Mouse (Mus musculus) G1E (cell line): Measurements from ENCODE around the gene Golga2. TPM values are rescaled to one million over a fixed set of nuclear protein-coding genes. Genes with fewer than 3 reads are reported as not detected.

Source experiments
- ATAC-seq: 2 replicates; pipeline ENCODE4 v1.8.0; 2016; ENCODE audit warnings: mild to moderate bottlenecking; ENCODE audit not compliant: insufficient number of reproducible peaks, poor library complexity, low FRiP score, severe bottlenecking; ENCODE audit errors: extremely low read depth
- DNase-seq: peaks from one replicate; pipeline ENCODE4 v3.0.0; 2012; ENCODE audit warnings: low spot score
- H3K27me3 ChIP-seq: 2 replicates; pipeline ENCODE4 v1.6.1; 2012; ENCODE audit warnings: mild to moderate bottlenecking, low read length, inconsistent platforms; ENCODE audit not compliant: insufficient read depth
- H3K36me3 ChIP-seq: replicated peaks from 2 replicates; pipeline ENCODE3; 2012; ENCODE audit warnings: mild to moderate bottlenecking, inconsistent platforms
- H3K4me1 ChIP-seq: 2 replicates; pipeline ENCODE4 v1.6.1; 2012; ENCODE audit warnings: low read depth, low read length, inconsistent platforms, mixed read lengths; ENCODE audit not compliant: insufficient read depth
- H3K4me3 ChIP-seq: 2 replicates; pipeline ENCODE4 v1.5.1; 2012; ENCODE audit warnings: low read depth, mild to moderate bottlenecking, inconsistent platforms, low read length, moderate library complexity, mixed read lengths
- H3K9me3 ChIP-seq: replicated peaks from 2 replicates; pipeline ENCODE4 v1.6.1; 2012; ENCODE audit warnings: inconsistent platforms
- CTCF ChIP-seq: IDR thresholded peaks from 2 replicates; pipeline ENCODE4 v1.5.1; 2012; ENCODE audit warnings: low read depth, low read length, inconsistent platforms, mixed read lengths
- GATA1 ChIP-seq: IDR thresholded peaks from 2 replicates; pipeline ENCODE4 v1.6.1; 2012; ENCODE audit warnings: borderline replicate concordance, low read length, inconsistent platforms, mixed read lengths
- GATA2 ChIP-seq: IDR thresholded peaks from 2 replicates; pipeline ENCODE4 v1.6.1; 2012; ENCODE audit warnings: low read depth, low read length, inconsistent platforms, borderline replicate concordance
- POLR2AphosphoS5 ChIP-seq: IDR thresholded peaks from 2 replicates; pipeline ENCODE4 v1.6.1; 2012; ENCODE audit warnings: low read depth, low read length, inconsistent platforms; ENCODE audit not compliant: insufficient replicate concordance
- TAL1 ChIP-seq: conservative IDR thresholded peaks from 2 replicates; pipeline ENCODE4 v1.6.1; 2012; ENCODE audit warnings: low read depth, low read length, inconsistent platforms, mixed read lengths
- polyA plus RNA-seq: library from polyadenylated mRNA; stranded (reverse); fragments of >175 nt; gene quantifications from 2 replicates; pipeline ENCODE4 v1.2.3, GENCODE M21; 2012
- total RNA-seq, 2 experiments: library from RNA; stranded (forward) in 1 of 2; stranded (reverse) in 1 of 2; fragments of 200-1000 nt in 1 of 2; fragments of >200 nt in 1 of 2; fragmentation: Nextera tagmentation in 1 of 2; gene quantifications; 2 replicates each; pipeline ENCODE4 v1.2.3; 2014 to 2017

Gene Golga2
- total and polyA plus RNA-seq, 3 experiments: 24.3 to 35.6 (median 24.5) TPM

GRCm38 (mm10) chr2:32341634-32341939, 54.4 kb downstream of the Golga2 start:
- TF ChIP-seq GATA1: no peak
- TF ChIP-seq GATA2: no peak
- Histone ChIP-seq H3K36me3 (no peaks in the 10 kb centered on the region), H3K27me3 (peaks cover 52% of the 10 kb centered on the region), H3K4me1 (0 out of 2 replicates have a peak, but pooled peaks cover 3% of the 10 kb centered on the region), H3K4me3 (no peak overlapping the region), H3K9me3 (no peaks in the 10 kb centered on the region)
- ATAC-seq (no peak), DNase-seq (no peak)

- Histone ChIP-seq H3K4me3 (no peak overlapping the region), H3K4me1 (0 out of 2 replicates have a peak, but pooled peaks cover 3% of the 10 kb centered on the region), H3K9me3 (no peaks in the 10 kb centered on the region), H3K36me3 (no peaks in the 10 kb centered on the region), H3K27me3 (peaks cover 55% of the 10 kb centered on the region)
- no peak for ATAC-seq
- TF ChIP-seq GATA1: no peak
- no peak for TF ChIP-seq CTCF
- no peak for TF ChIP-seq GATA2
- no peak for TF ChIP-seq POLR2AphosphoS5
- TF ChIP-seq TAL1: no peak
- DNase-seq: no peak
These were observed 54.9 kb downstream of the Golga2 start for GRCm38 (mm10) chr2:32342039-32342438.

- H3K27me3 ChIP-seq: peaks cover 58% of the 10 kb centered on the region
- no peak for DNase-seq
- no peak for ATAC-seq
- H3K9me3 ChIP-seq: no peaks in the 10 kb centered on the region
- no peak for TF ChIP-seq CTCF
- no peak for TF ChIP-seq GATA1
- TF ChIP-seq GATA2: no peak
- TF ChIP-seq POLR2AphosphoS5: no peak
- TF ChIP-seq TAL1: no peak
- no peak overlapping the region for H3K4me3 ChIP-seq
- H3K36me3 ChIP-seq: no peaks in the 10 kb centered on the region
- H3K4me1 ChIP-seq: 0 out of 2 replicates have a peak, but pooled peaks cover 3% of the 10 kb centered on the region
These were observed 55.6 kb downstream of the Golga2 start for GRCm38 (mm10) chr2:32342539-32343350.

GRCm38 (mm10) chr2:32343351-32343671, 56.1 kb downstream of the Golga2 start:
- no peak for ATAC-seq

GRCm38 (mm10) chr2:32344056-32344455, 56.9 kb downstream of the Golga2 start:
- Histone ChIP-seq H3K36me3 (no peaks in the 10 kb centered on the region), H3K4me3 (no peak overlapping the region), H3K27me3 (peaks cover 68% of the 10 kb centered on the region), H3K4me1 (0 out of 2 replicates have a peak, but pooled peaks cover 5% of the 10 kb centered on the region), H3K9me3 (no peaks in the 10 kb centered on the region)
- TF ChIP-seq TAL1: no peak
- TF ChIP-seq CTCF: no peak
- TF ChIP-seq GATA2: no peak
- TF ChIP-seq GATA1: no peak
- TF ChIP-seq POLR2AphosphoS5: no peak
- no peak for DNase-seq
- no peak for ATAC-seq

More at GRCm38 (mm10) chr2:32343351-32343671, 56.1 kb downstream of the Golga2 start:
- H3K27me3 ChIP-seq: peaks cover 61% of the 10 kb centered on the region
- H3K9me3 ChIP-seq: no peaks in the 10 kb centered on the region
- TF ChIP-seq TAL1: no peak
- TF ChIP-seq CTCF: no peak
- no peak for TF ChIP-seq GATA2
- no peak for TF ChIP-seq GATA1
- no peak for TF ChIP-seq POLR2AphosphoS5
- H3K36me3 ChIP-seq: no peaks in the 10 kb centered on the region
- no peak for DNase-seq
- 0 out of 2 replicates have a peak, but pooled peaks cover 3% of the 10 kb centered on the region for H3K4me1 ChIP-seq
- H3K4me3 ChIP-seq: no peak overlapping the region

- no peak for TF ChIP-seq GATA2
- no peak for TF ChIP-seq TAL1
- no peak for TF ChIP-seq POLR2AphosphoS5
- no peak for TF ChIP-seq GATA1
- TF ChIP-seq CTCF: no peak
- Histone ChIP-seq H3K4me1 (0 out of 2 replicates have a peak, but pooled peaks cover 8% of the 10 kb centered on the region), H3K4me3 (no peak overlapping the region), H3K9me3 (no peaks in the 10 kb centered on the region), H3K27me3 (peaks cover 74% of the 10 kb centered on the region), H3K36me3 (no peaks in the 10 kb centered on the region)
- ATAC-seq: no peak; the same call in 1 of the 2 replicates
- DNase-seq: no peak
These were observed 57.6 kb downstream of the Golga2 start for GRCm38 (mm10) chr2:32344598-32345321.
